Mouse (Mus musculus): ENCODE results near the gene Fzr1. TPM values are rescaled to one million over a fixed set of nuclear protein-coding genes. Genes with fewer than 3 reads are reported as not detected.

The Fzr1 gene
- 128 and 138 TPM in 2 replicates for polyA plus RNA-seq (2015; fragmentation: Nextera tagmentation; extraction: Ambion mirVana)

DNA sequence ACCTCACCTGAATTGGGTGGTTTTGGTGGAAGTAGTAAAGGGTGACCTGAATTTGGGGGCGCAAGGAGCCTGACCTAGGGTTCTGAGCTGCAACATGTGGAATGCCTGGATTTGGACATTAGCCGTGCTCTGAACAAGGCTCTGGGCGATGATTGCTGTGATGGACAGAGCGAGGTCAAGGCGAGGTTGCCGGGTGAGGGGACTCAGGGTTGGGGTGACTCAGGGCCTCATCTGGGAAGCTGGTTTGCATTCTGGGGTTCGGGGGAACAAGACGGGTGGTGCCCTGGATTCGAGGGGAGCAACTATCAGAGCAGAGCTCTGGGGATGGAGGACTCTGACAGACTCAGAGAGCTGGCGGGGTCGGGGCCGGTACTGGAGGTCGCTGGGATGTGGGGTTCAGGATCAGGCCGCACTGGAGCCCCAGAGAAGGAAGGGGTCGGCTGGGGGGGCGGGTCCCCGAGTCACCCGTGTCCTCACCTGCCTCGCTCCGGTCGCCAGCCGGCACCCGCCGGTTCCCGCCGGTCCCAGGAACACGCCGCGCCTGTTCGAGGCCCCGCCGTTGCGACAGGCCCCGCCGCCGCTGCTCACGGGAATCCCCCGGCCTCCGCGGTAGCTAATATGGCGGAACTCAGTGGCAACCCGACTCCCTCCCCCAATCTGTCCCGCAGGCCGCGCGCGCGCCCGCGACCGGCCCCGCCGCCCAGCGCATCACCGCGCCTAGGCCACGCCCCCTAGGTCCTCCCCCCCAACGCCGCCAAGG, at the start of gene Fzr1:
Gene Fzr1 (minus strand): TSS at position 724 of the 760 bp plus-strand sequence.
- ATAC-seq (ENCODE audit: low read depth) = no peak
- under 1% methylated on average over 42 of the region's 59 CpGs for WGBS (ENCODE audit: insufficient replicate concordance)
- H3K36me3 ChIP-seq (ENCODE audit: control insufficient read depth, insufficient read depth) = peaks cover 33% of the 10 kb centered on the region
- peak within 1 kb of the TSS; percentile 83 for H3K4me2 ChIP-seq (ENCODE audit: low read depth, low read length)
- H3K4me1 ChIP-seq (ENCODE audit: control insufficient read depth, low read depth, low read length) = peaks cover 66% of the 10 kb centered on the region
- H3K27ac ChIP-seq (ENCODE audit: low read length) = peak within 1 kb of the TSS; percentile 100
- H3K9me3 ChIP-seq (replicated peaks; ENCODE audit: control insufficient read depth, low read length) = no peaks in the 10 kb centered on the region
- H3K27me3 ChIP-seq (ENCODE audit: control insufficient read depth, insufficient read depth, low read depth, low read length) = no peaks in the 10 kb centered on the region
- peak within 1 kb of the TSS; percentile 98 for H3K9ac ChIP-seq (ENCODE audit: low read depth, low read length)
- peak within 1 kb of the TSS; percentile 85 for H3K4me3 ChIP-seq (ENCODE audit: low read depth, low read length)

DNA sequence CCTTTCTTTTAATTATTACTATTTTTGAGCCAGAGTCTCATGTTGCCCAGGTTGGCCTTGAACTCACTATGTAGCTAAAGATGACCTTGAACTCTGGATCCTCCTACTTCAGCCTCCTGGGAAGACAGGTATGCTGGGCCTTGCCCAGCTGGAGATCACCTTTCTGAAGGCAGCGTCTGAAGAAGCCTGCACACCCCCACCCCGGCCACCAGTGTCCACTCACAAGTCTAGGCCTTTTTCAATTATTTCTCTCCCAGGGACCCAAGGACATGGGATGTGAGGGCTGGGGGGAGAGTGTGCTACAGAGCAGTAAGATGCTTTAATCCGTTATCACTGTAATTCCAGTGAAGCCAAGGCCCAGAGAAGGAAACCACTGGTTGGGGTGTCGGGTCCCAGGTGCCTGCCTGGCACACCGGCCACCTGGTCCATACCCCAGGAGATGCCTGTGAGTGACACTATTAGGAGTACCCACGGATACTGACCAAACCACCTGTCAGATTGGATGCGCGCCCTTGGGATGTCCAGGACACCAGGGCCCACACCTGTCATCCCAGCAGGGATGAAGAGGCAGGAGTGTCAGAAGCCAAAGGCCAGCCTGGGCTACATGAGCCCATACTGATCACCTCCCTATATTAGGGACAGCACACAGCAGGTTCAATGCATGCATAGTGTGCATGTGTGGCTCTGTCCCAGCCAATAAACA, 49.6 kb upstream of the Fzr1 start:
- no peak overlapping the region for H3K27ac ChIP-seq (ENCODE audit: low read length)
- H3K27me3 ChIP-seq (ENCODE audit: control insufficient read depth, insufficient read depth, low read depth, low read length) = peaks cover 80% of the 10 kb centered on the region
- no peak overlapping the region for H3K9ac ChIP-seq (ENCODE audit: low read depth, low read length)
- 81% methylated on average over 8 of the region's 8 CpGs for WGBS (ENCODE audit: insufficient replicate concordance)
- H3K4me3 ChIP-seq (ENCODE audit: low read depth, low read length) = no peak overlapping the region
- H3K4me2 ChIP-seq (ENCODE audit: low read depth, low read length) = no peak overlapping the region
- H3K4me1 ChIP-seq (ENCODE audit: control insufficient read depth, low read depth, low read length) = peaks cover 27% of the 10 kb centered on the region
- no peaks in the 10 kb centered on the region for H3K9me3 ChIP-seq (replicated peaks; ENCODE audit: control insufficient read depth, low read length)
- H3K36me3 ChIP-seq (ENCODE audit: control insufficient read depth, insufficient read depth) = no peaks in the 10 kb centered on the region
- ATAC-seq (ENCODE audit: low read depth) = no peak

DNA sequence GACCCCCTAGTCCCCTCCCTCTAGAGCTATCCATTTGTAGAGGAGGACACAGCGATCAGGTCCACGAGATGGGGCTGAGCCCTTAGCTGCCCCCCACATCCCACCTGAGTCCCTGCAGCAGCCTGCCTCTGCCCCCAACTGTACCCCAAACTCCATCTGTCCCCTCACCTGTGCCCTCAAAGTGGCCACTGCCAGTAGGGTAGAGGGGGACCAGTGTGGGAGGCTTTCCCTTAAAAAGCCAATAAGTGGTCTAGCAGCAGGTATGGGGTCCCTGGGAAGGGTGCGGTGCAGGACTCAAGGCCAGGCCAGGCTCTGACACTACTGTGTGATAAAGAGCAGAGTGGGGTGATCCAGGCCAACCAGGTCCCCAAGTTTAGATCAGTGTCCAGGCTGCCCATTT, 49.0 kb upstream of the Fzr1 start:
- Histone ChIP-seq H3K27ac (ENCODE audit: low read length) (no peak overlapping the region), H3K4me1 (ENCODE audit: control insufficient read depth, low read depth, low read length) (peaks cover 23% of the 10 kb centered on the region)
- ATAC-seq (ENCODE audit: low read depth) = no peak

DNA sequence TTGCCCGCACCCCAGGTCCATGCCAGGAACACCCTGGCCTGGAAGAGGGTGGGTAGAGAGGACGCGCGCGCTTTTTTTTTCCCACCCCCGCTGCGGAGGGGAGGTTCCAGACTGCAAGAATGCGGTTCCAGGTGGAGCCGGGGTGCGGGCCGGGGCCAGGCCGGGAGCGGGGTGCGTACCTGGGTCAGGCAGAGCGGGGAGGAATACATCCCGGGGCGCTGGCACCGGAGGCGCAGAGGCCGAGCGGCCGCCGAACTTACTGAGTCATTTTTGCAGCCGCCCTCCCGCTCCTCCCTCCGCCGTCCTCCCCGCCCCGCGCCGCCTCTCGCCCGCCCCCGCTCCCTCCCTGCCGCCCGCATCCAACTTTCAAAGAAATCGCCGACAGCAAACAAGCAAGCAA, 48.6 kb upstream of the Fzr1 start:
- peak overlapping the region; percentile 51; the same call in 1 of the 2 replicates for H3K9ac ChIP-seq (ENCODE audit: low read depth, low read length)
- H3K9me3 ChIP-seq (replicated peaks; ENCODE audit: control insufficient read depth, low read length) = no peaks in the 10 kb centered on the region
- peak overlapping the region; percentile 62 for H3K4me3 ChIP-seq (ENCODE audit: low read depth, low read length)
- ATAC-seq (ENCODE audit: low read depth) = no peak
- H3K27me3 ChIP-seq (ENCODE audit: control insufficient read depth, insufficient read depth, low read depth, low read length) = peaks cover 75% of the 10 kb centered on the region
- H3K4me2 ChIP-seq (ENCODE audit: low read depth, low read length) = peak overlapping the region; percentile 65
- no peak overlapping the region for H3K27ac ChIP-seq (ENCODE audit: low read length)
- H3K36me3 ChIP-seq (ENCODE audit: control insufficient read depth, insufficient read depth) = no peaks in the 10 kb centered on the region
- peaks cover 23% of the 10 kb centered on the region for H3K4me1 ChIP-seq (ENCODE audit: control insufficient read depth, low read depth, low read length)
- WGBS (ENCODE audit: insufficient replicate concordance) = 1% methylated on average over 38 of the region's 38 CpGs

More for the DNA sequence above, 49.0 kb upstream of the Fzr1 start:
- peaks cover 78% of the 10 kb centered on the region for H3K27me3 ChIP-seq (ENCODE audit: control insufficient read depth, insufficient read depth, low read depth, low read length)
- H3K4me3 ChIP-seq (ENCODE audit: low read depth, low read length) = peak overlapping the region; percentile 62
- H3K9ac ChIP-seq (ENCODE audit: low read depth, low read length) = no peak overlapping the region
- peak overlapping the region; percentile 65 for H3K4me2 ChIP-seq (ENCODE audit: low read depth, low read length)
- no peaks in the 10 kb centered on the region for H3K36me3 ChIP-seq (ENCODE audit: control insufficient read depth, insufficient read depth)
- WGBS (ENCODE audit: insufficient replicate concordance) = 45% methylated on average over 3 of the region's 3 CpGs
- H3K9me3 ChIP-seq (replicated peaks; ENCODE audit: control insufficient read depth, low read length) = no peaks in the 10 kb centered on the region

GRCm38 (mm10) chr10:81426081-81426671, 47.9 kb upstream of the Fzr1 start:
- no peaks in the 10 kb centered on the region for H3K36me3 ChIP-seq (ENCODE audit: control insufficient read depth, insufficient read depth)
- peak overlapping the region; percentile 62 for H3K4me3 ChIP-seq (ENCODE audit: low read depth, low read length)
- peak overlapping the region; percentile 65 for H3K4me2 ChIP-seq (ENCODE audit: low read depth, low read length)
- peaks cover 70% of the 10 kb centered on the region for H3K27me3 ChIP-seq (ENCODE audit: control insufficient read depth, insufficient read depth, low read depth, low read length)
- ATAC-seq (ENCODE audit: low read depth) = no peak
- H3K9me3 ChIP-seq (replicated peaks; ENCODE audit: control insufficient read depth, low read length) = no peaks in the 10 kb centered on the region
- 3% methylated on average over 23 of the region's 33 CpGs for WGBS (ENCODE audit: insufficient replicate concordance)
- H3K27ac ChIP-seq (ENCODE audit: low read length) = no peak overlapping the region
- H3K4me1 ChIP-seq (ENCODE audit: control insufficient read depth, low read depth, low read length) = peaks cover 20% of the 10 kb centered on the region
- H3K9ac ChIP-seq (ENCODE audit: low read depth, low read length) = peak overlapping the region; percentile 51; the same call in 1 of the 2 replicates

DNA sequence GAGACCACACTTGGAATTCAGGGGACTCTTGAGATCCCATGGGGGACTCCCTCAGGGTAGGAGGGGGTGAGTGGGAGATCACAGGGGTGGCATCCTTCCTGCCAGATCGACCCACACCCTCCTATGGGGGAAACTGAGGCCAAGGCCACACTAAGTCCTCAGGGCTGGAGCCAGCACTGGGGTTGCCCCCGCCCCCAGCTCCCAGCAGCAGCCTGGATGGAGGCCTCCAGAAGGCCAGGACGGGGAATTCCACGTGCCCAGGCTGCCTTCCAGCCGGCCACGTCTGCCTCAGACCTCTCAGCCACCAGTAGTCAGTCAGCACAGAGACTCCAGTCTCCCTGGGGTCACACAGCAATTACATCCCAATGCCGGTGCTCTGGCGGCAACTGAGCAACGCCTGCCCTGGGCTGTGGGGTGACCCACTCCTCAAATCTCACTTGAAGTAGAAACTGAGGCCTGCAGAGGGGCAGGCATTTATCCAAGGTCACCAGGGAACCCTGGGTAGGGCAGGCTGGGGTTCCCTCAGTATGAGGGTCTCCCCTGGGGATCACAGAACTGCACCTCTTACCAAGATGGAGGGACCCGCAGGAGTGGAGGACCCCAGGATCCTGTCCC, 47.0 kb upstream of the Fzr1 start:
- Histone ChIP-seq H3K27me3 (ENCODE audit: control insufficient read depth, insufficient read depth, low read depth, low read length) (peaks cover 61% of the 10 kb centered on the region), H3K9ac (ENCODE audit: low read depth, low read length) (no peak overlapping the region; the same call in 1 of the 2 replicates), H3K27ac (ENCODE audit: low read length) (no peak overlapping the region), H3K36me3 (ENCODE audit: control insufficient read depth, insufficient read depth) (no peaks in the 10 kb centered on the region), H3K4me3 (ENCODE audit: low read depth, low read length) (no peak overlapping the region), H3K9me3 (replicated peaks; ENCODE audit: control insufficient read depth, low read length) (no peaks in the 10 kb centered on the region), H3K4me2 (ENCODE audit: low read depth, low read length) (no peak overlapping the region), H3K4me1 (ENCODE audit: control insufficient read depth, low read depth, low read length) (peaks cover 13% of the 10 kb centered on the region)
- no peak for ATAC-seq (ENCODE audit: low read depth)
- 55% methylated on average over 10 of the region's 10 CpGs for WGBS (ENCODE audit: insufficient replicate concordance)

GRCm38 (mm10) chr10:81424246-81425051, 46.1 kb upstream of the Fzr1 start:
- Histone ChIP-seq H3K4me3 (ENCODE audit: low read depth, low read length) (no peak overlapping the region), H3K9me3 (replicated peaks; ENCODE audit: control insufficient read depth, low read length) (no peaks in the 10 kb centered on the region), H3K4me2 (ENCODE audit: low read depth, low read length) (no peak overlapping the region; the same call in 1 of the 2 replicates), H3K4me1 (ENCODE audit: control insufficient read depth, low read depth, low read length) (peaks cover 8% of the 10 kb centered on the region), H3K27ac (ENCODE audit: low read length) (no peak overlapping the region), H3K36me3 (ENCODE audit: control insufficient read depth, insufficient read depth) (no peaks in the 10 kb centered on the region), H3K27me3 (ENCODE audit: control insufficient read depth, insufficient read depth, low read depth, low read length) (peaks cover 56% of the 10 kb centered on the region), H3K9ac (ENCODE audit: low read depth, low read length) (no peak overlapping the region)
- 13% methylated on average over 24 of the region's 25 CpGs for WGBS (ENCODE audit: insufficient replicate concordance)
- peak; percentile 19; the same call in 1 of the 2 replicates for ATAC-seq (ENCODE audit: low read depth)

All from liver, embryonic 16.5 days (tissue).